Mouse (Mus musculus): ENCODE results near the gene Bcl6b. TPM values are rescaled to one million over a fixed set of nuclear protein-coding genes. Genes with fewer than 3 reads are reported as not detected.

Bcl6b gene
- polyA plus RNA-seq, 1 experiment from 2014 or later = 11.9 TPM

DNA sequence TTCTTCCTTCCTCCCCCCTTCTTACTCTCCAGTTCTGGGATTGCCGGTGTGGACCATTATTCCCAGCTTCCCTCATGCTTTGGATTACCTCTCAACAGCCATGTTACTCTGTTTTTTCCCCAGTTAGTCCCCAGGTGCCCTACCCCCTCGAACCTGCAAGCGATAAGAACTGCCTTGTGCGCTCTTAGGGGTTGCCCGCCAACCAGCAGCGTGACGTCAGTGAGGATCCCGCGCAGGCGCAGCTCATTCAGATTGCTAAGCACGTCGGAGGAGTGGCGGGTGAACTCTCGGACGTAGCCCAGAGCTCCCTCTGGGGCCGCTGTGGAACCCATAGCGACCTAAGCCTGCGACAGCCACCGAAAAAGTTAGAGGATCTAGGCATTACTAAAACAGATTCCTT, 770 bp downstream of the Bcl6b start:
- Histone ChIP-seq H3K27me3 (ENCODE audit: control insufficient read depth, insufficient read depth, low read length) (peaks cover 55% of the 10 kb centered on the region), H3K4me1 (ENCODE audit: control insufficient read depth, insufficient read depth, low read length) (peaks cover 44% of the 10 kb centered on the region)
- WGBS (ENCODE audit: insufficient replicate concordance) = 0% methylated on average over 19 of the region's 19 CpGs

DNA sequence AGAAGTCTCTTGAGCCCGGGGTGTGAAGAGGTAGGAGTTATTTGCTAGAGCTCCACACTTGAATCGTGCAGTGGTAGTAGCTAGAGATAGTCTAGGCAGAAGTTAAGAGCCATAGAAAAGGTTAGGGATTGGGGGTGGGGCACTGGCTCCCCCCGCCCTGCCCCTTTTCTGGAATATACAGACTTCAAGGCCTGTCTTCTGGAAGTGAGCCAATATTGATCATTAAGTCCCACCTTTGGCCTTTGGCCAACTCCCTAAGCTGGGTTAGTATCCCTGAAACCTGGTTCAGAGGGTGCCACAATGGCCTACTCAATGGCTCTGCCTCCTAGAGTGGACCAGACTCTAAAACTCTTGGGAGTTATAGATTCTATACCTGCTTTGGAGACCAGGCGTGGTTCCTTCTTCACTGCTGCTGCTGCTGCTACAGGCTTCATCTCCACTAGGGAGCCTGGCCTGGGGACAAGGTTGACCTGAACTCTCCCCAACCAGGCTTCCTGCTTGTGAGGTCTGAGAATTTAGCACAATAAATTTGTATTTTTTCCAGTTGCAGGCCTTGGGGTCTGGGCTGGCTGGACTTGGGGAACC, 1.8 kb downstream of the Bcl6b start:
- Histone ChIP-seq H3K27ac (ENCODE audit: low read depth, low read length) (0 out of 2 replicates have a peak overlapping the region, but pooled peaks have one; percentile 18), H3K9me3 (replicated peaks; ENCODE audit: control insufficient read depth, low read length) (no peaks in the 10 kb centered on the region), H3K4me2 (peak overlapping the region; percentile 68), H3K36me3 (ENCODE audit: control insufficient read depth, insufficient read depth, low read length) (no peaks in the 10 kb centered on the region), H3K9ac (ENCODE audit: low read depth, low read length) (peak overlapping the region; percentile 75; the same call in 1 of the 2 replicates), H3K27me3 (ENCODE audit: control insufficient read depth, insufficient read depth, low read length) (peaks cover 55% of the 10 kb centered on the region), H3K4me1 (ENCODE audit: control insufficient read depth, insufficient read depth, low read length) (peaks cover 43% of the 10 kb centered on the region), H3K4me3 (ENCODE audit: low read depth, low read length) (peak overlapping the region; percentile 48)
- ATAC-seq (replicated peaks; ENCODE audit: insufficient number of reproducible peaks, low FRiP score, low TSS enrichment) = no peak
- 71% methylated on average over 4 of the region's 4 CpGs for WGBS (ENCODE audit: insufficient replicate concordance)

More for the DNA sequence above, 770 bp downstream of the Bcl6b start:
- Histone ChIP-seq H3K9ac (ENCODE audit: low read depth, low read length) (peak overlapping the region; percentile 75), H3K36me3 (ENCODE audit: control insufficient read depth, insufficient read depth, low read length) (no peaks in the 10 kb centered on the region), H3K4me2 (peak overlapping the region; percentile 68), H3K27ac (ENCODE audit: low read depth, low read length) (peak overlapping the region; percentile 93), H3K9me3 (replicated peaks; ENCODE audit: control insufficient read depth, low read length) (no peaks in the 10 kb centered on the region), H3K4me3 (ENCODE audit: low read depth, low read length) (peak overlapping the region; percentile 48)
- ATAC-seq (replicated peaks; ENCODE audit: insufficient number of reproducible peaks, low FRiP score, low TSS enrichment) = peak; percentile 74

DNA sequence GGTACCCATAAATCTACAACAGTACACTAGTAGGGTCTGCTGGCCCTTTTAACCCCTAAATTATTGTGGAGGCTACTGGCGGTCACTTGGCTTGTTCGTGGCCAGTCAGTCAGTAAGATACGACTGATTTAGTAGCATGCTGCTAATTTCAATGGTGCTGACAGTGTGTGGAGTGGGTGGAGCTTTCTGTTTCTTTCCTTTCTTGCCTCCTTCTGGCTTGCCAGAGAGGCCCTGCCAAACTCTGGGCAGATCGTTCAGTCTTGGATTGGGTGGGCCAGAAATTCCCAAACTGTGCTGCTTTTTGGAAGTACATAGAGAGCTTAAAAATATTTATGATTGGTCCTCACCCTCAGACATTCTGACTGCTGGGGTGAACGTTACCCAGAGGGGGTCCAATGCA, 2.5 kb downstream of the Bcl6b start:
- peak overlapping the region; percentile 34 for H3K9ac ChIP-seq (ENCODE audit: low read depth, low read length)
- peak overlapping the region; percentile 68 for H3K4me2 ChIP-seq
- H3K4me3 ChIP-seq (ENCODE audit: low read depth, low read length) = peak overlapping the region; percentile 48
- H3K9me3 ChIP-seq (replicated peaks; ENCODE audit: control insufficient read depth, low read length) = no peaks in the 10 kb centered on the region
- peaks cover 43% of the 10 kb centered on the region for H3K4me1 ChIP-seq (ENCODE audit: control insufficient read depth, insufficient read depth, low read length)
- 0 out of 2 replicates have a peak overlapping the region, but pooled peaks have one; percentile 18 for H3K27ac ChIP-seq (ENCODE audit: low read depth, low read length)
- ATAC-seq (replicated peaks; ENCODE audit: insufficient number of reproducible peaks, low FRiP score, low TSS enrichment) = no peak
- H3K27me3 ChIP-seq (ENCODE audit: control insufficient read depth, insufficient read depth, low read length) = peaks cover 55% of the 10 kb centered on the region
- no peaks in the 10 kb centered on the region for H3K36me3 ChIP-seq (ENCODE audit: control insufficient read depth, insufficient read depth, low read length)
- WGBS (ENCODE audit: insufficient replicate concordance) = 26% methylated on average over 5 of the region's 5 CpGs

DNA sequence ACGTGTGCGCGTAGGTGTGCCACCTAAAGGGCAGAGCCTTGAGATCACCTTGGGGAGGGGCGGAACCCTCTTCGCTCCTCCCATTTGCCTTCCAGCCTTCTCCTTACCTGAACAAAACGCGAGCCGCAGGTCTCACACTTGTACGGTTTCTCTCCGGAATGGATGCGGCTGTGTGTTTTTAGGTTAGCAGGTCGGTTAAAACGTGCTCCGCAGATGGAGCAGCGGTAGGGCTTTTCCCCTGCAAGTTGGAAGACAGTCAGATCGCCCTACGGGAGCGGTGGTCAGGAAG, 3.1 kb downstream of the Bcl6b start:
- Histone ChIP-seq H3K27me3 (ENCODE audit: control insufficient read depth, insufficient read depth, low read length) (peaks cover 55% of the 10 kb centered on the region), H3K36me3 (ENCODE audit: control insufficient read depth, insufficient read depth, low read length) (no peaks in the 10 kb centered on the region), H3K27ac (ENCODE audit: low read depth, low read length) (no peak overlapping the region), H3K9me3 (replicated peaks; ENCODE audit: control insufficient read depth, low read length) (no peaks in the 10 kb centered on the region), H3K4me3 (ENCODE audit: low read depth, low read length) (peak overlapping the region; percentile 48), H3K4me2 (peak overlapping the region; percentile 68), H3K4me1 (ENCODE audit: control insufficient read depth, insufficient read depth, low read length) (peaks cover 48% of the 10 kb centered on the region), H3K9ac (ENCODE audit: low read depth, low read length) (peak overlapping the region; percentile 34)
- no peak for ATAC-seq (replicated peaks; ENCODE audit: insufficient number of reproducible peaks, low FRiP score, low TSS enrichment)
- WGBS (ENCODE audit: insufficient replicate concordance) = 10% methylated on average over 18 of the region's 18 CpGs

DNA sequence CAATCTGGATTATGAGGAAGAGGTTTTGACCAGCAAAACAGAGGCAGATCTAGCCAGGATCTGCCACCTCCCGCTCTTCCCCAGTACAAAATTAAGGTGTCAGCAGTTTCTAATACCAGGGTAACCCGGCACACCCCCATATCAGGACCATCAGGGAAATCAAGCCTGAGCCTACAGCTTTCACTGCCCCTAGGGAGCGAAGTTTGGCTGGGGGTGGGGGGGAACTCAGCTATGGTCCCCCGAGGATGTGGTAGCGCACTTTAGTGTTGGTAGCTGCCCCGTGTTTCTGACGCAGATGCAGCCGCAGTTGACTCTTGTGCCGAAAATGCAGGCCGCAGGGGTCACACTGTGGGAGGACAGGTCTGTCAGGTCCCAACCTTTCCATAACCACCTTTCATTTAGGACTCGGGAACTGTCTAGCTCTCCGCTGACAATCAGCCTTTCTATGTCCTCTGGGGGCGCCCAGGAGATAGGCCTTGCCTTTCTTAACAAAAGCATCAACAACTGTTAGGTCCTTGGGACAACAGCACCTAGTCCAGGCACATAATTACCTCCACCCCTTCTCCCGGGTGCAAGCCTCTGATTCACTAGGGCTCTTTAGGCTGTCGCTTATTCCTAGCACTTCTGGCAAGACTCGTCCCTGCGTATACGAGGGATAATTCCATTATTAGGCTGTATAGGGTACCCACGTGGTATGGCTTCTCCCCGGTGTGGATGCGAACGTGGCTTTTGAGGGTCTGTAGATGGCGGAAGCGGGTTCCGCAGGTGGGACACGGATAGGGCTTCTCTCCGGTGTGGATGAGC, 3.6 kb downstream of the Bcl6b start:
- H3K4me1 ChIP-seq (ENCODE audit: control insufficient read depth, insufficient read depth, low read length) = peaks cover 48% of the 10 kb centered on the region
- peak overlapping the region; percentile 68 for H3K4me2 ChIP-seq
- ATAC-seq (replicated peaks; ENCODE audit: insufficient number of reproducible peaks, low FRiP score, low TSS enrichment) = no peak
- peak overlapping the region; percentile 48 for H3K4me3 ChIP-seq (ENCODE audit: low read depth, low read length)
- no peaks in the 10 kb centered on the region for H3K36me3 ChIP-seq (ENCODE audit: control insufficient read depth, insufficient read depth, low read length)
- 20% methylated on average over 27 of the region's 27 CpGs for WGBS (ENCODE audit: insufficient replicate concordance)
- peak overlapping the region; percentile 34; the same call in 1 of the 2 replicates for H3K9ac ChIP-seq (ENCODE audit: low read depth, low read length)
- H3K27ac ChIP-seq (ENCODE audit: low read depth, low read length) = no peak overlapping the region
- H3K27me3 ChIP-seq (ENCODE audit: control insufficient read depth, insufficient read depth, low read length) = peaks cover 54% of the 10 kb centered on the region
- no peaks in the 10 kb centered on the region for H3K9me3 ChIP-seq (replicated peaks; ENCODE audit: control insufficient read depth, low read length)

DNA sequence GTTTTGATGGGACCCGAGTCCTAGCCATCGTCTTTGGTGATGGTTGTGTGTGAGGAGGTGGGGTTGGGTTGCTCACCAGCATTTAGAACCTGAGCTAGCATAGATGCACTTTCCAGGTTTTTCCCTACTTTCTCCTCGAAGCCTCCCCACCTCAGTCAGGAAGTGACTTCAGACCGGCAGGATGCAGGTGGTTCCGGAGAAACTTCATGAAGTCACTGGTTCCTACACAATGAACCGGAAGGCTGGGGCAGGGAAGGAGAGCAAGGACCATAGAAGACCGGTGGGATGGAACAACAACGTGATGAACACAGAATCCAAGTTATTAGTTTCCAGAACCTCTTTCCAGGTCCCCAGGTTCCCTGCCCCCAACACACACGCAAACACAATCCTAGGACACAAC, 5.9 kb downstream of the Bcl6b start:
- Histone ChIP-seq H3K9me3 (replicated peaks; ENCODE audit: control insufficient read depth, low read length) (no peaks in the 10 kb centered on the region), H3K4me3 (ENCODE audit: low read depth, low read length) (no peak overlapping the region), H3K36me3 (ENCODE audit: control insufficient read depth, insufficient read depth, low read length) (no peaks in the 10 kb centered on the region), H3K4me1 (ENCODE audit: control insufficient read depth, insufficient read depth, low read length) (peaks cover 40% of the 10 kb centered on the region), H3K27me3 (ENCODE audit: control insufficient read depth, insufficient read depth, low read length) (peaks cover 39% of the 10 kb centered on the region), H3K27ac (ENCODE audit: low read depth, low read length) (peak overlapping the region; percentile 60), H3K4me2 (peak overlapping the region; percentile 12; the same call in 1 of the 2 replicates), H3K9ac (ENCODE audit: low read depth, low read length) (no peak overlapping the region)
- 64% methylated on average over 9 of the region's 9 CpGs for WGBS (ENCODE audit: insufficient replicate concordance)
- no peak for ATAC-seq (replicated peaks; ENCODE audit: insufficient number of reproducible peaks, low FRiP score, low TSS enrichment)

DNA sequence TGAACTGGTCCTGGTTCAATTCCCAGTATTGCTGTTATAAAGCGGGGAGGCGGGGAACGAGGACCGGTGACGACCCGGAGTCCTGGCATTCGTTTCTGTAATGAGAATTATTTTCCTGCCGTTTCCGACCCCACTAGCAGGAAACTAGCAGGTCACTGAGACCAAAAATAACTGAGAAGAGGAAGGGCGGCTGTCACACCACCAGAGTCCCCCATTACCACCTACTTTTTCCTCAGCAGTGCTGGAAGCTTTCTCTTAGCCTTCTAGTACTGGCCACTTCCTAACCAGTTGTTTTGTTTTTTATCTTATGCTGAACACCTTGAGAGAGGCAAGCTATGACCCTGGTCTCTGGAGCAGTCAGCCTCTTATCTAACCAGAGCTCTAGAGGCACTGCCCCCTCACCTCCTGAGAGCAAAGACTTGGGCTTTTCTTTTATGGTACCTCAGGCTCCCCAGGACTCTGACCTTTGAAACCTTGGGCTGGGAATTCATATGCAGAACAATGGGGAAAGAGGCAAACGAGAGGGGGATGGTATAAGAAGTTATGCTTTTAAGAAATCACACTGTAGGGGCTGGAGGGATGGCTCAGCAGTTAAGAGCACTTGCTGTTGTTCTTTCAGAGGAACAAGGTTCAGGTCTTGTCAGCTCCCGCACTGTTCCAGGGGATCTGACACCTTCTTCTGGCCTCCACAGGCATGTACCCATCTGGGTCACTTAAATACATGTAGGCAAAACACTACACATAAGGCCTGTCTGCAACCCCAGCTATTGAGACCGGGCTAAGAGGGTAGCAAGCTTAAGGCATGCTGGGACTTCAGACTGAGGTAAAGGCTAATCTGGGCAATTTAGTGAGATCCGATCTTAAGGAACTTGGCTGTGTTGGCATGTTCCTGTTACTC, 7.7 kb downstream of the Bcl6b start:
- H3K27ac ChIP-seq (ENCODE audit: low read depth, low read length) = peak overlapping the region; percentile 95
- H3K4me2 ChIP-seq = peak overlapping the region; percentile 83
- H3K9me3 ChIP-seq (replicated peaks; ENCODE audit: control insufficient read depth, low read length) = no peaks in the 10 kb centered on the region
- 10% methylated on average over 14 of the region's 14 CpGs for WGBS (ENCODE audit: insufficient replicate concordance)
- H3K36me3 ChIP-seq (ENCODE audit: control insufficient read depth, insufficient read depth, low read length) = no peaks in the 10 kb centered on the region
- H3K4me1 ChIP-seq (ENCODE audit: control insufficient read depth, insufficient read depth, low read length) = peaks cover 25% of the 10 kb centered on the region
- H3K27me3 ChIP-seq (ENCODE audit: control insufficient read depth, insufficient read depth, low read length) = peaks cover 33% of the 10 kb centered on the region
- peak; percentile 56 for ATAC-seq (replicated peaks; ENCODE audit: insufficient number of reproducible peaks, low FRiP score, low TSS enrichment)
- H3K9ac ChIP-seq (ENCODE audit: low read depth, low read length) = peak overlapping the region; percentile 80
- H3K4me3 ChIP-seq (ENCODE audit: low read depth, low read length) = peak overlapping the region; percentile 49

Data from heart, embryonic 11.5 days (tissue).